Mouse (Mus musculus) heart, postnatal 14 days (tissue): ENCODE data around the gene Foxp1. TPM values are rescaled to one million over a fixed set of nuclear protein-coding genes. Genes with fewer than 3 reads are reported as not detected.

Experiments
- DNase-seq, 2 experiments: peaks; one replicate each; pipeline ENCODE4 v3.0.0; 2021 to 2022
- intact Hi-C: fragments of 180-260 bp; cut with DNase I; formaldehyde crosslinking; loops from one replicate; pipeline ENCODE4 v1.15.1; 2025
- total RNA-seq, 2 experiments: library from RNA; stranded (reverse); gene quantifications; 2 replicates each; pipeline ENCODE4 v1.2.3; 2021

The Foxp1 gene
- total RNA-seq, 2 experiments from 2014 or later, result 38.5 to 53.2 TPM

- DNase-seq, result no peak
- intact Hi-C loops, result no loop called here
Observed at GRCm38 (mm10) chr6:99310529-99310928, 212.0 kb downstream of the Foxp1 start.

- intact Hi-C loops, result no loop called here
Observed at GRCm38 (mm10) chr6:99310171-99310500, 212.4 kb downstream of the Foxp1 start.

GRCm38 (mm10) chr6:99309466-99310170, 212.9 kb downstream of the Foxp1 start:
- DNase-seq, result no peak
- intact Hi-C loops, result no loop called here

More at GRCm38 (mm10) chr6:99310171-99310500, 212.4 kb downstream of the Foxp1 start:
- DNase-seq, result no peak

- no peak for DNase-seq
- intact Hi-C loops, result no loop called here
Observed at GRCm38 (mm10) chr6:99305751-99306150, 216.8 kb downstream of the Foxp1 start.

GRCm38 (mm10) chr6:99305236-99305635, 217.3 kb downstream of the Foxp1 start:
- DNase-seq, result no peak
- intact Hi-C loops, result no loop called here

GRCm38 (mm10) chr6:99302662-99303435, 219.7 kb downstream of the Foxp1 start:
- no peak for DNase-seq
- intact Hi-C loops, result no loop called here

GRCm38 (mm10) chr6:99301923-99302322, 220.6 kb downstream of the Foxp1 start:
- DNase-seq, result no peak
- intact Hi-C loops, result no loop called here

GRCm38 (mm10) chr6:99300235-99300634, 222.3 kb downstream of the Foxp1 start:
- intact Hi-C loops, result no loop called here
- DNase-seq, result no peak

GRCm38 (mm10) chr6:99299196-99299595, 223.3 kb downstream of the Foxp1 start:
- no peak for DNase-seq
- intact Hi-C loops, result no loop called here

- intact Hi-C loops, result no loop called here
Observed at GRCm38 (mm10) chr6:99297535-99297934, 225.0 kb downstream of the Foxp1 start.

GRCm38 (mm10) chr6:99295495-99295894, 227.0 kb downstream of the Foxp1 start:
- no peak for DNase-seq
- intact Hi-C loops, result no loop called here

More at GRCm38 (mm10) chr6:99297535-99297934, 225.0 kb downstream of the Foxp1 start:
- no peak for DNase-seq

GRCm38 (mm10) chr6:99289220-99289619, 233.3 kb downstream of the Foxp1 start:
- intact Hi-C loops, result no loop called here
- no peak for DNase-seq

- no peak for DNase-seq
- intact Hi-C loops, result no loop called here
Observed at GRCm38 (mm10) chr6:99285026-99285425, 237.5 kb downstream of the Foxp1 start.

GRCm38 (mm10) chr6:99284019-99284418, 238.5 kb downstream of the Foxp1 start:
- no peak for DNase-seq
- intact Hi-C loops, result no loop called here

- intact Hi-C loops, result no loop called here
- DNase-seq, result no peak
Observed at GRCm38 (mm10) chr6:99282866-99283657, 239.5 kb downstream of the Foxp1 start.

GRCm38 (mm10) chr6:99281433-99281832, 241.1 kb downstream of the Foxp1 start:
- intact Hi-C loops, result no loop called here
- no peak for DNase-seq

- DNase-seq, result no peak
- intact Hi-C loops, result no loop called here
Observed at GRCm38 (mm10) chr6:99280619-99281018, 241.9 kb downstream of the Foxp1 start.

- intact Hi-C loops, result no loop called here
- no peak for DNase-seq
Observed at GRCm38 (mm10) chr6:99277251-99277650, 245.3 kb downstream of the Foxp1 start.

GRCm38 (mm10) chr6:99276297-99276653, 246.2 kb downstream of the Foxp1 start:
- intact Hi-C loops, result no loop called here
- DNase-seq, result no peak

- DNase-seq, result no peak
- intact Hi-C loops, result no loop called here
Observed at GRCm38 (mm10) chr6:99275381-99276296, 246.9 kb downstream of the Foxp1 start.
